Mouse (Mus musculus) kidney, postnatal 14 days (tissue): ENCODE measurements around the gene Epha6.
A peak's percentile ranks its signal among the peaks of the same experiment; 100 is the strongest.
"Not testable (repeated sequence)": the region's sequence is repeated elsewhere in the genome, so short reads cannot be mapped to it uniquely, and the experiment has no call there.

Experiments
- DNase-seq: peaks from one replicate; pipeline ENCODE4 v3.0.0; 2022; ENCODE audit warnings: mixed read lengths

Gene Epha6

GRCm38 (mm10) chr16:59880073-59880472, 725.3 kb downstream of the Epha6 start:
- no peak for DNase-seq

GRCm38 (mm10) chr16:59871792-59872191, 733.5 kb downstream of the Epha6 start:
- no peak for DNase-seq

- no peak for DNase-seq
Measured at GRCm38 (mm10) chr16:59854160-59854717, 751.1 kb downstream of the Epha6 start.

- no peak for DNase-seq
Measured at GRCm38 (mm10) chr16:59852689-59853088, 752.6 kb downstream of the Epha6 start.

- peak; percentile 26 for DNase-seq
Measured at GRCm38 (mm10) chr16:59846574-59846973, 758.8 kb downstream of the Epha6 start.

- DNase-seq: no peak
Measured at GRCm38 (mm10) chr16:59836778-59837177, 768.6 kb downstream of the Epha6 start.

GRCm38 (mm10) chr16:59836304-59836703, 769.0 kb downstream of the Epha6 start:
- no peak for DNase-seq

- DNase-seq: no peak
Measured at GRCm38 (mm10) chr16:59832468-59832867, 772.9 kb downstream of the Epha6 start.

- no peak for DNase-seq
Measured at GRCm38 (mm10) chr16:59829655-59830054, 775.7 kb downstream of the Epha6 start.

GRCm38 (mm10) chr16:59799790-59800189, 805.5 kb downstream of the Epha6 start:
- not testable (repeated sequence) for DNase-seq

- peak; percentile 9 for DNase-seq
Measured at GRCm38 (mm10) chr16:59772297-59772696, 833.0 kb downstream of the Epha6 start.

- no peak for DNase-seq
Measured at GRCm38 (mm10) chr16:59770421-59770820, 834.9 kb downstream of the Epha6 start.

- no peak for DNase-seq
Measured at GRCm38 (mm10) chr16:59769936-59770335, 835.4 kb downstream of the Epha6 start.

GRCm38 (mm10) chr16:59760875-59761274, 844.5 kb downstream of the Epha6 start:
- DNase-seq: no peak

GRCm38 (mm10) chr16:59750905-59751304, 854.4 kb downstream of the Epha6 start:
- no peak for DNase-seq

- no peak for DNase-seq
Measured at GRCm38 (mm10) chr16:59743669-59744068, 861.7 kb downstream of the Epha6 start.

- DNase-seq: no peak
Measured at GRCm38 (mm10) chr16:59715524-59715923, 889.8 kb downstream of the Epha6 start.

- DNase-seq: no peak
Measured at GRCm38 (mm10) chr16:59693230-59693629, 912.1 kb downstream of the Epha6 start.

- no peak for DNase-seq
Measured at GRCm38 (mm10) chr16:59689120-59689519, 916.2 kb downstream of the Epha6 start.

- no peak for DNase-seq
Measured at GRCm38 (mm10) chr16:59685135-59685534, 920.2 kb downstream of the Epha6 start.

GRCm38 (mm10) chr16:59683434-59683833, 921.9 kb downstream of the Epha6 start:
- peak; percentile 70 for DNase-seq

GRCm38 (mm10) chr16:59682216-59682891, 923.0 kb downstream of the Epha6 start:
- DNase-seq: no peak

- no peak for DNase-seq
Measured at GRCm38 (mm10) chr16:59666938-59667337, 938.4 kb downstream of the Epha6 start.

- DNase-seq: no peak
Measured at GRCm38 (mm10) chr16:59643766-59644165, 961.6 kb downstream of the Epha6 start.

GRCm38 (mm10) chr16:59639985-59640384, 965.3 kb downstream of the Epha6 start:
- DNase-seq: no peak
